Mouse (Mus musculus) midbrain, postnatal 0 days (tissue): ENCODE data around the gene Mr1. TPM values are rescaled to one million over a fixed set of nuclear protein-coding genes. Genes with fewer than 3 reads are reported as not detected.

Source experiments
- ATAC-seq: fragments of 200-750 bp; cut with Nextera tagmentation; 2 replicates; pipeline ENCODE4 v1.8.0; 2017; ENCODE audit warnings: moderate number of reproducible peaks, mild to moderate bottlenecking, moderate TSS enrichment, moderate library complexity; ENCODE audit not compliant: low FRiP score
- DNase-seq: peaks from one replicate; pipeline ENCODE4 v3.0.0-alpha.2; 2015; ENCODE audit warnings: low spot score
- H3K27ac ChIP-seq: fragments of 300-500 bp; sonication (generic); 2 replicates; pipeline ENCODE4 v1.5.1; 2014; ENCODE audit warnings: low read depth, mild to moderate bottlenecking, low read length, mixed read lengths
- H3K27me3 ChIP-seq: fragments of 300-500 bp; sonication (generic); 2 replicates; pipeline ENCODE4 v1.6.1; 2014; ENCODE audit warnings: low read length, control low read depth, mixed read lengths; ENCODE audit not compliant: insufficient read depth
- H3K36me3 ChIP-seq: fragments of 300-500 bp; sonication (generic); 2 replicates; pipeline ENCODE4 v1.6.1; 2014; ENCODE audit warnings: low read length, control low read depth, mixed read lengths; ENCODE audit not compliant: insufficient read depth
- H3K4me1 ChIP-seq: fragments of 300-500 bp; sonication (generic); 2 replicates; pipeline ENCODE4 v1.6.1; 2014; ENCODE audit warnings: mild to moderate bottlenecking, control low read depth, antibody characterized with exemption, low read length, mixed read lengths; ENCODE audit not compliant: insufficient read depth
- H3K4me2 ChIP-seq: fragments of 300-500 bp; sonication (generic); 2 replicates; pipeline ENCODE4 v1.6.1; 2014; ENCODE audit warnings: low read depth, mild to moderate bottlenecking, low read length, mixed read lengths; ENCODE audit not compliant: poor library complexity, severe bottlenecking
- H3K4me3 ChIP-seq: fragments of 300-500 bp; sonication (generic); 2 replicates; pipeline ENCODE4 v1.5.1; 2014; ENCODE audit warnings: low read depth, mild to moderate bottlenecking, low read length, moderate library complexity
- H3K9ac ChIP-seq: fragments of 300-500 bp; sonication (generic); replicated peaks from 2 replicates; pipeline ENCODE4 v1.6.1; 2014; ENCODE audit warnings: mild to moderate bottlenecking, low read length, moderate library complexity, mixed read lengths; ENCODE audit not compliant: poor library complexity, severe bottlenecking
- H3K9me3 ChIP-seq: fragments of 300-500 bp; sonication (generic); 2 replicates; pipeline ENCODE4 v1.6.1; 2016; ENCODE audit warnings: low read length, control low read depth
- CTCF ChIP-seq: IDR thresholded peaks from 2 replicates; pipeline ENCODE4 v1.5.1; 2016; ENCODE audit warnings: antibody characterized with exemption, mild to moderate bottlenecking
- WGBS: fragments of 180-500 bp; shearing (Covaris S2); extraction: QIAGEN DNeasy Blood & Tissue Kit; methylation state at CpG from one replicate; pipeline ENCODE4 v1.1.7; 2014; 5-methylcytosine and 5-hydroxymethylcytosine counted together
- polyA plus RNA-seq: library from polyadenylated mRNA; unstranded; fragments of >200 nt; fragmentation: Nextera tagmentation; extraction: Ambion mirVana; gene quantifications from 2 replicates; pipeline ENCODE4 v1.2.1, GENCODE M21; 2015
- total RNA-seq: library from RNA; depleted of rRNA; stranded (reverse); fragments of >200 nt; gene quantifications from 2 replicates; pipeline ENCODE4 v1.2.3, GENCODE M21; 2014

The Mr1 gene
- total and polyA plus RNA-seq, 2 experiments from 2014 or later, result 1.8 to 2.9 TPM

DNA sequence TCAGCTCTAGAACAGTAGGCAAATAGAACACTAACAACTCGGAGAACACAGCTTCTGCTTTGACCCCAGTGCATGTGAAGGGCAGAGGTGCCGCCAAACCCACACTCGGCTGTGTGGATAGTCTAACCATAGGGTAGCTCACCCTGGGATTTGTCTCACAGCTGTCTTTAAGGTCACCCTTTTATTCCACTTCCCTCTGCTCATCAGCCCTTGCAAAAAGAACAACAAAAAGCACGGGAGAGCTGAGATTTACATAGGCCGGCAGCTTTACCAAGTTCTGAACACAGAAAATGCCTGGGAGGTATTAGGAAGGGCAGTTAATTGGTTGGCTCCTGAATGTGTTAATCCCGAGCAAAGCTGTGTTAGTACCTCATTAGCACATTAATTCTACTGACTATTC is 35.1 kb downstream of the Mr1 start:
- Histone ChIP-seq H3K9ac (no peak overlapping the region), H3K27me3 (no peaks in the 10 kb centered on the region), H3K27ac (peak overlapping the region; percentile 43), H3K9me3 (no peaks in the 10 kb centered on the region), H3K36me3 (no peaks in the 10 kb centered on the region), H3K4me2 (no peak overlapping the region), H3K4me3 (no peak overlapping the region), H3K4me1 (peaks cover 6% of the 10 kb centered on the region)
- peak; percentile 19 for DNase-seq
- WGBS, result 21% methylated on average over 6 of the region's 6 CpGs
- no peak for TF ChIP-seq CTCF
- no peak for ATAC-seq

DNA sequence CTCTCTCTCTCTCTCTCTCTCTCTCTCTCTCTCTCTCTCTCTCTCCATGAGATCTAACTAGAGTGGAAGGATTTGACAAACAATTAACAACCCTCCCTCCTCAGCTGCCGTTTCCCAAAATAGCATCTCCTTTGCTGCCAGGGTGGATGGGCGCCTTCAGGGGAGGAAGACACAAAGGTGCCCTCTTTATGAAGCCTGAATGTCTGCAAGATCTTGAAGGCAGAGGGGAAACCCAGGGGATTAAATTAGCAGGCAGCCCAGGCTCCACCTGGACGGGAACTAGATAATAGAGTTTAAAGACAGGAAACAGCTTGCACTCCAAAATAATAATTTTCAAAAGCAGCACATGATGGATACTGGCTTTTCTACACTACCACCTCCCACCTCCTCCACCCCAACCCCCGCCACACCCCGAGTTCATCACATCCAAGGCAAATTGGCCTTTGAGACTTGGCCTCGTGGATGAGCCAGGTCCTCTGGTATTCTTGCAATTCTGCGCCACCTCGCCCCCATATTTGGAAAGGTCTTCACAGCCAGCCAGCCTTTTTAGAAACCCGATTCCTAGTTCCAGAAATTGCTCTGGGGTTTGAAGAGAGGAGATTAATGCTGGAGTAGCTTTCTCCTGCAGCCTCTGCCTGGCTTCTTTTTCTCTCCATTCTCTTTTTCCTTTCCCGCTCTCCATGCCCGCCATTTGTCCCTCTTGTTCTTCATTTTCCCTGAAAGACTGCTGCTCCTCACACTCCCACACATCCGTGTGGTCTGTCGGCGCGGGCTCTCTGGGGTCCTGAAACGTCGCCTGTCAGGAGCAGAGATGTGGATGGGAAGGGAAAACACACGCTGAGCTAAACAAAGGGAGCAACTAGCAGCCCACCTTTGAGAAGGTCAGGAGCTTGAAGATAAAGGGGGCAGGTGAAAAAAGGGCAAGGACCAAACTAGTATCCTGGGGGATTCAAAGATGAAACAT is 36.9 kb downstream of the Mr1 start:
- DNase-seq (peak; percentile 22), ATAC-seq (peak; percentile 25; the same call in 1 of the 2 replicates)
- Histone ChIP-seq H3K4me3 (no peak overlapping the region), H3K9me3 (no peaks in the 10 kb centered on the region), H3K9ac (peak overlapping the region; percentile 42; the same call in 1 of the 2 replicates), H3K27ac (peak overlapping the region; percentile 79), H3K4me2 (peak overlapping the region; percentile 13; the same call in 1 of the 2 replicates), H3K36me3 (no peaks in the 10 kb centered on the region), H3K4me1 (peaks cover 6% of the 10 kb centered on the region), H3K27me3 (no peaks in the 10 kb centered on the region)
- TF ChIP-seq CTCF, result no peak
- WGBS, result 15% methylated on average over 18 of the region's 18 CpGs

DNA sequence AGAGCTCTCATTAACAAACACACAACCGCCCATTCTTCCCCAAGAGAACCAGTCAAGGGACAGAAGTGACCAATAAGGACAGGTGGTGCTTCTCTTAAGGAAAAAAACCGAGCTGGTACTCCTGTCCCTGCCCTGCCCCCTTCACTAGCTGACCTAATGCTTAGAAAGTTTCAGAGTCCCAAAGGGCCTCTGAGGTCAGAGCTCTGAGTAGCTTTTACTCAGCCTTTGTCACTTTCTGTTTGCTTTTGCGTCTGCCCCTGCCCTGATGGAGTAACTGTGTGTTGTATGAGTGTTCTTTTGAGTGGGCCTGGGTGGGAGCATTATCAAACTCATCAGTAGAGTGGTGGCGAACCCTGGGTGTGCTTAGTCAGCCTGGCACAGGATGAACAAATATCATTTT is 38.2 kb downstream of the Mr1 start:
- Histone ChIP-seq H3K4me3 (no peak overlapping the region), H3K4me1 (peaks cover 6% of the 10 kb centered on the region), H3K9me3 (no peaks in the 10 kb centered on the region), H3K9ac (no peak overlapping the region), H3K27me3 (no peaks in the 10 kb centered on the region), H3K4me2 (no peak overlapping the region), H3K36me3 (no peaks in the 10 kb centered on the region), H3K27ac (no peak overlapping the region; the same call in 1 of the 2 replicates)
- TF ChIP-seq CTCF, result no peak
- ATAC-seq, result no peak
- 49% methylated on average over 4 of the region's 4 CpGs for WGBS
- no peak for DNase-seq

DNA sequence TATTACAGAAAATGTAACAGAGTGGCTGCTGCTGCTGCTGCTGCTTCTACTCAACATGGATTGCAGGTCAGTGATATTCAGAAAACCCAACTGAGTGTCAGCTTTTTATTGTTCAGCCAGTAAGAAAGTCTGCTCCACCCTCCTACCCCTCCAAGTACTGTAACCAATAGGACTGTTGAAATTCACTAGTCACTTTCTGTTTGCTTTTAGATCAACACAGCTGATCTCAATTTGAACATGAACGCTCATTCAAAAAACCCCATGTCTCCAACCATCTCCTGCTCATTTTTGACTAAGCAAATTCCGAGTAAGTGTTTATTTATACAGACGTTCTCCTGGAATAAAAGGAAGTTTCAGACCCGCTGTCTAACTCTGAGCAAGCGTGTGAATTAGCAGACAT is 38.8 kb downstream of the Mr1 start:
- WGBS, result 49% methylated on average over 5 of the region's 5 CpGs

DNA sequence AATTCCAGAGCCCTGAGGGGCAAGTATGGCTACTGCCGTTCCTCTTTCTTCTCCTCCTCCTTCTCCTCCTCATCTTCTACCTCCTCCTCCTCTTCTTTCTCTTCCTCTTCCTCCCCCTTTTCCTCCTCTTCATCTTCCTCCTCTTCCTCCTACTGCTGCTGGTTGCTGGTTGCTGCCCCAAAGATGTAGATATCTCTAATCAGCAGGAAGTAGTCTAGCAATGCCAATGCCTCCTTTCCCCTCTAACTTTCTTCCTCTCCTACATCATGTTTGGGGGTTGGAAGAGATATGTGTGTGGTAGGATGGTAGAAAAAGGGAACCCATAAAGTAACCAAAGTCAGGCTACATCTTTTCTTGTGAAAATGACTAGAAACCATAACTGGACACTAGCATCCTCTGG is 40.3 kb downstream of the Mr1 start:
- H3K27me3 ChIP-seq, result no peaks in the 10 kb centered on the region
- H3K27ac ChIP-seq, result no peak overlapping the region
- no peak overlapping the region for H3K4me3 ChIP-seq
- ATAC-seq (no peak), DNase-seq (no peak)
- no peaks in the 10 kb centered on the region for H3K36me3 ChIP-seq
- no peaks in the 10 kb centered on the region for H3K9me3 ChIP-seq
- no peak for TF ChIP-seq CTCF
- WGBS, result 100% methylated on average over 1 of the region's 1 CpGs
- no peak overlapping the region for H3K4me2 ChIP-seq
- peaks cover 6% of the 10 kb centered on the region for H3K4me1 ChIP-seq
- no peak overlapping the region for H3K9ac ChIP-seq

More for the DNA sequence above, 38.8 kb downstream of the Mr1 start:
- H3K27me3 ChIP-seq, result no peaks in the 10 kb centered on the region
- peaks cover 6% of the 10 kb centered on the region for H3K4me1 ChIP-seq
- no peak overlapping the region for H3K4me3 ChIP-seq
- H3K9ac ChIP-seq, result no peak overlapping the region
- no peak overlapping the region for H3K27ac ChIP-seq
- DNase-seq, result no peak
- H3K9me3 ChIP-seq, result no peaks in the 10 kb centered on the region
- no peak overlapping the region for H3K4me2 ChIP-seq
- no peaks in the 10 kb centered on the region for H3K36me3 ChIP-seq
- no peak for TF ChIP-seq CTCF
- ATAC-seq, result no peak

DNA sequence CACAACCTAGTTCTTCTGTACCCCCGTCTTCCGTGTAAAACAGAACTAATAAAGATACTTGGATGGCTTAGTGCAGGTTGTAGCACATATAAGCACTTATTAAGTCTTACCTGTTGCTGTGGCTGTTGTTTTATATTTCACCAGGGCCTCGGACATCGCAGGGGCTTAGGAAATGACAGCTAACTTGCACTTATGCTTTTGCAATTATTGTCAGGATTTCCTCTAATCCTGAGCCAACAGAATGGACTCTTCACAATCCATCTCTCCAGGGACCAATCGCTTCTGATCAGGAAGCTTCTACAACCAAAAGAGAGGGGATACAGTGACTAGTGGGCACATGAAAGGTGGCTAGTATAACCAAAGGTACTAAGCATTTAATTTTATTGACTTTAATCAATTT is 42.6 kb downstream of the Mr1 start:
- Histone ChIP-seq H3K4me1 (no peaks in the 10 kb centered on the region), H3K9ac (no peak overlapping the region), H3K27me3 (no peaks in the 10 kb centered on the region), H3K27ac (no peak overlapping the region), H3K9me3 (no peaks in the 10 kb centered on the region), H3K36me3 (no peaks in the 10 kb centered on the region), H3K4me2 (no peak overlapping the region), H3K4me3 (no peak overlapping the region)
- 89% methylated on average over 5 of the region's 5 CpGs for WGBS
- no peak for TF ChIP-seq CTCF
- ATAC-seq (no peak), DNase-seq (no peak)
